Comparison of ENCODE assay signal across 15 mouse cellular contexts in genomic region chr5:121119331-121120034, GRCm38 (mm10).
DNase-seq lines count a peak whose midpoint lies in the region; ATAC-seq and TF ChIP-seq lines count a peak whose summit lies in the region.
"Had no signal": no experiment of that assay in that cellular context is flagged by ENCODE, and none has a peak within 500 bp of the region (broad histone marks: within the 10 kb centered on the region; RNA-seq: fewer than 3 reads in every experiment).

No protein-coding gene starts in this region.

- H3K36me3 ChIP-seq in midbrain, embryonic 15.5 days (replicated peaks) = no peaks in the 10 kb centered on the region
- no peaks in the 10 kb centered on the region for H3K36me3 ChIP-seq in midbrain, postnatal 0 days (ENCODE audit: insufficient read depth, low read length)
- no peaks in the 10 kb centered on the region for H3K36me3 ChIP-seq in heart, embryonic 11.5 days (ENCODE audit: control insufficient read depth, insufficient read depth, low read length)
- H3K36me3 ChIP-seq: heart, embryonic 15.5 days; limb, embryonic 15.5 days; lung, embryonic 15.5 days; midbrain, embryonic 12.5 days; stomach, embryonic 15.5 days had no signal

- H3K4me3 ChIP-seq in midbrain, embryonic 15.5 days = no peak overlapping the region
- H3K4me3 ChIP-seq in midbrain, postnatal 0 days (ENCODE audit: low read depth, low read length) = no peak overlapping the region
- no peak overlapping the region for H3K4me3 ChIP-seq in heart, embryonic 11.5 days (ENCODE audit: low read depth, low read length)
- H3K4me3 ChIP-seq: heart, embryonic 15.5 days; limb, embryonic 15.5 days; lung, embryonic 15.5 days; midbrain, embryonic 12.5 days; stomach, embryonic 15.5 days had no signal

- H3K9ac ChIP-seq in midbrain, embryonic 15.5 days = no peak overlapping the region
- H3K9ac ChIP-seq in midbrain, postnatal 0 days (replicated peaks; ENCODE audit: low read length, poor library complexity, severe bottlenecking) = no peak overlapping the region
- H3K9ac ChIP-seq in heart, embryonic 11.5 days (ENCODE audit: low read depth, low read length) = no peak overlapping the region
- H3K9ac ChIP-seq: heart, embryonic 15.5 days; hindbrain, embryonic 14.5 days; limb, embryonic 15.5 days; lung, embryonic 15.5 days; midbrain, embryonic 12.5 days; stomach, embryonic 15.5 days had no signal

- no peaks in the 10 kb centered on the region for H3K27me3 ChIP-seq in midbrain, embryonic 15.5 days (replicated peaks)
- H3K27me3 ChIP-seq in midbrain, postnatal 0 days (ENCODE audit: insufficient read depth, low read length) = no peaks in the 10 kb centered on the region
- no peaks in the 10 kb centered on the region for H3K27me3 ChIP-seq in heart, embryonic 11.5 days (ENCODE audit: control insufficient read depth, insufficient read depth, low read length)
- H3K27me3 ChIP-seq: heart, embryonic 15.5 days; limb, embryonic 15.5 days; lung, embryonic 15.5 days; midbrain, embryonic 12.5 days; stomach, embryonic 15.5 days had no signal

- peak overlapping the region; percentile 42; the same call in 1 of the 2 replicates for H3K27ac ChIP-seq in midbrain, embryonic 15.5 days
- H3K27ac ChIP-seq in midbrain, postnatal 0 days (ENCODE audit: low read depth, low read length) = no peak overlapping the region
- no peak overlapping the region for H3K27ac ChIP-seq in heart, embryonic 11.5 days (ENCODE audit: low read depth, low read length)
- H3K27ac ChIP-seq: heart, embryonic 15.5 days; hindbrain, embryonic 14.5 days; limb, embryonic 15.5 days; lung, embryonic 15.5 days; midbrain, embryonic 12.5 days; stomach, embryonic 15.5 days had no signal

- intact Hi-C loops in left cerebral cortex, postnatal 14 days (cut with DNase I) = loop anchor here (5.0 kb wide), 1 partner anchor 112 kb away; no protein-coding TSS in a partner anchor

- DNase-seq in frontal cortex, adult 2 months (ENCODE audit: extremely low spot score in 1 of 2, low spot score in 1 of 2) = peak; percentile 77 to 78
- no peak for DNase-seq in frontal cortex, postnatal 10 days (ENCODE audit: low spot score in 2 of 2)
- DNase-seq in midbrain, postnatal 0 days (ENCODE audit: low spot score) = no peak
- DNase-seq in left cerebral cortex, postnatal 14 days (ENCODE audit: low spot score in 2 of 2) = peak; percentile 62 to 69
- no peak for DNase-seq in spleen, postnatal 10 days (ENCODE audit: low spot score in 2 of 2)
- DNase-seq: gastrocnemius, postnatal 10 days; thymus, postnatal 25 days had no signal

- no peaks in the 10 kb centered on the region for H3K9me3 ChIP-seq in midbrain, embryonic 15.5 days
- no peaks in the 10 kb centered on the region for H3K9me3 ChIP-seq in midbrain, postnatal 0 days (ENCODE audit: low read length)
- no peaks in the 10 kb centered on the region for H3K9me3 ChIP-seq in heart, embryonic 11.5 days (replicated peaks; ENCODE audit: control insufficient read depth, low read length)
- H3K9me3 ChIP-seq: heart, embryonic 15.5 days; limb, embryonic 15.5 days; lung, embryonic 15.5 days; midbrain, embryonic 12.5 days; stomach, embryonic 15.5 days had no signal

- ATAC-seq in midbrain, embryonic 15.5 days (replicated peaks) = no peak
- ATAC-seq in midbrain, postnatal 0 days (ENCODE audit: low FRiP score) = no peak
- no peak for ATAC-seq in heart, embryonic 11.5 days (replicated peaks; ENCODE audit: insufficient number of reproducible peaks, low FRiP score, low TSS enrichment)

- no peak for TF ChIP-seq CTCF in midbrain, postnatal 0 days (IDR thresholded peaks at IDR 0.05)

- 70% methylated on average over 13 of the region's 13 CpGs for WGBS in midbrain, embryonic 15.5 days
- 70% methylated on average over 13 of the region's 13 CpGs for WGBS in midbrain, postnatal 0 days
- 79% methylated on average over 13 of the region's 13 CpGs for WGBS in heart, embryonic 11.5 days (ENCODE audit: insufficient replicate concordance)

- no peak overlapping the region for H3K4me2 ChIP-seq in midbrain, embryonic 15.5 days
- H3K4me2 ChIP-seq in midbrain, postnatal 0 days (ENCODE audit: low read depth, low read length, poor library complexity, severe bottlenecking) = no peak overlapping the region
- no peak overlapping the region for H3K4me2 ChIP-seq in heart, embryonic 11.5 days
- H3K4me2 ChIP-seq: heart, embryonic 15.5 days; hindbrain, embryonic 14.5 days; limb, embryonic 15.5 days; lung, embryonic 15.5 days; midbrain, embryonic 12.5 days; stomach, embryonic 15.5 days had no signal

- H3K4me1 ChIP-seq in midbrain, embryonic 15.5 days = peaks cover 45% of the 10 kb centered on the region
- peaks cover 17% of the 10 kb centered on the region for H3K4me1 ChIP-seq in midbrain, postnatal 0 days (ENCODE audit: insufficient read depth, low read length)
- H3K4me1 ChIP-seq in heart, embryonic 11.5 days (ENCODE audit: control insufficient read depth, insufficient read depth, low read length) = peaks cover 4% of the 10 kb centered on the region; the same call in 1 of the 2 replicates
- H3K4me1 ChIP-seq: limb, embryonic 15.5 days; lung, embryonic 15.5 days; stomach, embryonic 15.5 days had no signal

Comparison
In these comparisons a context has a peak if more than half of its experiments do, and no peak if none do; other contexts are left out.
1. DNase-seq: peak in frontal cortex, adult 2 months (2 of 2) and left cerebral cortex, postnatal 14 days (2 of 2); none in frontal cortex, postnatal 10 days (0 of 2), midbrain, postnatal 0 days (single experiment) and spleen, postnatal 10 days (0 of 2).